Mouse (Mus musculus) midbrain, postnatal 0 days (tissue): ENCODE measurements around the gene Ddt. TPM values are rescaled to one million over a fixed set of nuclear protein-coding genes. Genes with fewer than 3 reads are reported as not detected.

Source experiments
- ATAC-seq: fragments of 200-750 bp; cut with Nextera tagmentation; 2 replicates; pipeline ENCODE4 v1.8.0; 2017; ENCODE audit warnings: moderate number of reproducible peaks, mild to moderate bottlenecking, moderate TSS enrichment, moderate library complexity; ENCODE audit not compliant: low FRiP score
- DNase-seq: peaks from one replicate; pipeline ENCODE4 v3.0.0-alpha.2; 2015; ENCODE audit warnings: low spot score
- H3K27ac ChIP-seq: fragments of 300-500 bp; sonication (generic); 2 replicates; pipeline ENCODE4 v1.5.1; 2014; ENCODE audit warnings: low read depth, mild to moderate bottlenecking, low read length, mixed read lengths
- H3K27me3 ChIP-seq: fragments of 300-500 bp; sonication (generic); 2 replicates; pipeline ENCODE4 v1.6.1; 2014; ENCODE audit warnings: low read length, control low read depth, mixed read lengths; ENCODE audit not compliant: insufficient read depth
- H3K36me3 ChIP-seq: fragments of 300-500 bp; sonication (generic); 2 replicates; pipeline ENCODE4 v1.6.1; 2014; ENCODE audit warnings: low read length, control low read depth, mixed read lengths; ENCODE audit not compliant: insufficient read depth
- H3K4me1 ChIP-seq: fragments of 300-500 bp; sonication (generic); 2 replicates; pipeline ENCODE4 v1.6.1; 2014; ENCODE audit warnings: mild to moderate bottlenecking, control low read depth, antibody characterized with exemption, low read length, mixed read lengths; ENCODE audit not compliant: insufficient read depth
- H3K4me2 ChIP-seq: fragments of 300-500 bp; sonication (generic); 2 replicates; pipeline ENCODE4 v1.6.1; 2014; ENCODE audit warnings: low read depth, mild to moderate bottlenecking, low read length, mixed read lengths; ENCODE audit not compliant: poor library complexity, severe bottlenecking
- H3K4me3 ChIP-seq: fragments of 300-500 bp; sonication (generic); 2 replicates; pipeline ENCODE4 v1.5.1; 2014; ENCODE audit warnings: low read depth, mild to moderate bottlenecking, low read length, moderate library complexity
- H3K9ac ChIP-seq: fragments of 300-500 bp; sonication (generic); replicated peaks from 2 replicates; pipeline ENCODE4 v1.6.1; 2014; ENCODE audit warnings: mild to moderate bottlenecking, low read length, moderate library complexity, mixed read lengths; ENCODE audit not compliant: poor library complexity, severe bottlenecking
- H3K9me3 ChIP-seq: fragments of 300-500 bp; sonication (generic); 2 replicates; pipeline ENCODE4 v1.6.1; 2016; ENCODE audit warnings: low read length, control low read depth
- CTCF ChIP-seq: IDR thresholded peaks from 2 replicates; pipeline ENCODE4 v1.5.1; 2016; ENCODE audit warnings: antibody characterized with exemption, mild to moderate bottlenecking
- WGBS: fragments of 180-500 bp; shearing (Covaris S2); extraction: QIAGEN DNeasy Blood & Tissue Kit; methylation state at CpG from one replicate; pipeline ENCODE4 v1.1.7; 2014; 5-methylcytosine and 5-hydroxymethylcytosine counted together
- polyA plus RNA-seq: library from polyadenylated mRNA; unstranded; fragments of >200 nt; fragmentation: Nextera tagmentation; extraction: Ambion mirVana; gene quantifications from 2 replicates; pipeline ENCODE4 v1.2.1, GENCODE M21; 2015
- total RNA-seq: library from RNA; depleted of rRNA; stranded (reverse); fragments of >200 nt; gene quantifications from 2 replicates; pipeline ENCODE4 v1.2.3, GENCODE M21; 2014

Ddt gene
- total and polyA plus RNA-seq, 2 experiments from 2014 or later = 72.9 to 92.9 TPM

DNA sequence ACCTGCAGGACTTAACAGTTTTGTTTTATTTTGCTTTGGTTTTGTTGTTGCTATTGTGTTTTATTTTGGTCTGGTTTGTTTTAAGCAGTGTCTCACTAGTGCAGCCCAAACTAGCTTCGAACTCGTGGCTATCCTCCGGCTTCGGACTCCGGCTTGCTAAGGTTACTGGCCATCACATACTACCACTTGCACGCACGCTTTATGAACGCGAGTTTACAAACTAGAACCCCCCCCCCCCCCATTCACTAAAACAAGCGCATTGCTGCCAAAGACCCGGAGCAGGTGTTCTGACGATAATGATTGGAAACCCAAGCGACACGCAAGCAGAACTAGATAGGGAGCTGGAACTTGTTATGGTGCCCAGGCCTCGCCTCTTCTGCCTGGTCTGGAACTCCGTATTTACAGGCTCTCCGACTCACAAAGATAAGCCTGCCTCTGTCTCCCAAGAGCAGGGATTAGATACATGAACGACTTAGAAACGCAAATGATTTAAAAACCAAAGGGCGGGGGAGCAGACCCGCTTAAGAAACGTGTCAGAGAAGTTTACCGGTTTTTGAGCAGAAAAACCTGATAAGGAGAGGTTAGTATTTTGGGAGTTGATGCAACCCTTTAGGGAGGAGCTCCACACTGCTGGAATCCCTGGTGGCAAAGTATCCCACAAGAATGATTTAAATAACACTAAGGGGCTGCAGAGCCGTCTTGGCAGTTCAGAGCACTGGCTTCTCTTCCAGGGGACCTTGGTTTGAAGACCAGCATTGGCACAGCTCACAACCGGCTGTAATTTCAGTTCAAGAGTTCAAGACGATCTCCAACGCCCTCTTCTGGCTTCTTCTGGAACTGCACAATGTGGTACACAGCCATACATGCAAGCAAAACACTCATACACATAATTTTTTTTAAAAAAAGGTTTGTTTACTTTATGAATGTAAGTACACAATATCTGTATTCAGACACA is 8.4 kb downstream of the Ddt start:
- peak overlapping the region; percentile 82 for H3K4me3 ChIP-seq

DNA sequence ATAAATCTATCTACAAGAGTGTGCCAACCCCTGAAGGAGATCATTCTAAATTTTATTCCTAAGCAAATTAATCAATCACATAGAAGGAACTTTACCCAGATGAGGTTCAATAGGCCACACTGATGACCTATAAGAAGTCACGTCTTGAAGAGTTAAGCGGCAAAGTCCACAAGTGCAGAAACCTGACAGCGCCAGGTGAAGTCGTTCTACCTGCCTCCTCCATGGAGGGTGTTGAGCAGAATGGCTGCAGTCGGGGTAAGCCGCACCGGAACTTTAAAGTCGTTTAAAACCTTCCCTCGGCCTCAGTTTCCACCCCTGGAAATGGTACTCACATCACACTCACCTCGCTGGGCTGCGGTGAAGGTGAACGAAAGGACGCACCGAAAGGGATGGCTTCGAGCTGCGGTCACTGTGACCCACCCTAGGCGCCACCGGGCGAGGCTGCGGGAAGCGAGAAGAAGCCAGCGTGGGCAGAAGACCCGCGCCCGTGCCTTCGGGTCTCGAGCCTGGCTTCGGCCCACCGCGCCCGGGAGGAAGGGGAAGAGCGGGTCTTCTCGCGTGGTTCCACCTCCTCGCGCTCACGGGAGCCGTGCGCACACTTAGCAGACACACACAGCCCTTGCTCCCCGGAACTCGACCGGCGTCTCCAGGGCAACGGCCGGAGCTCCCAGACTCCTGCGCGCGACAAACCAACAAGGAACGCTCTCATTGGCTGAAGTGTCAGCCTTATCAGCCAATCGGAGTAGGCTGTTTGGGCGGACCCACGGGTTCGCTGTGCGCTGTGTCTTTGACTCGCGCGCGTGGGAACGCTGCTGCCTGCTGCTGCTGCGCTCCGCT is 9.3 kb downstream of the Ddt start, which contains the start of gene Cabin1:
Cabin1 (minus strand) TSS at position 660 of the 837 bp plus-strand sequence.
- no peaks in the 10 kb centered on the region for H3K27me3 ChIP-seq
- peak; percentile 99 for ATAC-seq
- H3K4me1 ChIP-seq = no peaks in the 10 kb centered on the region
- H3K36me3 ChIP-seq = no peaks in the 10 kb centered on the region
- H3K4me2 ChIP-seq = peak within 1 kb of the TSS; percentile 62
- H3K27ac ChIP-seq = peak within 1 kb of the TSS; percentile 88
- peak within 1 kb of the TSS; percentile 82 for H3K4me3 ChIP-seq
- peak within 1 kb of the TSS; percentile 92 for H3K9ac ChIP-seq
- DNase-seq = peak; percentile 99
- WGBS = under 1% methylated on average over 57 of the region's 61 CpGs
- H3K9me3 ChIP-seq = no peaks in the 10 kb centered on the region
- TF ChIP-seq CTCF = no peak

More for the DNA sequence above, 8.4 kb downstream of the Ddt start:
- H3K36me3 ChIP-seq = no peaks in the 10 kb centered on the region
- H3K9me3 ChIP-seq = no peaks in the 10 kb centered on the region
- H3K27me3 ChIP-seq = no peaks in the 10 kb centered on the region
- peak; percentile 83 for TF ChIP-seq CTCF
- peak overlapping the region; percentile 62 for H3K4me2 ChIP-seq
- peak overlapping the region; percentile 88 for H3K27ac ChIP-seq
- WGBS = under 1% methylated on average over 27 of the region's 27 CpGs
- DNase-seq (peak; percentile 86), ATAC-seq (peak; percentile 35)
- no peaks in the 10 kb centered on the region for H3K4me1 ChIP-seq
- H3K9ac ChIP-seq = 0 out of 2 replicates have a peak overlapping the region, but pooled peaks have one; percentile 42

- WGBS = 97% methylated on average over 3 of the region's 3 CpGs
- Histone ChIP-seq H3K27ac (no peak overlapping the region), H3K36me3 (no peaks in the 10 kb centered on the region), H3K9ac (no peak overlapping the region; the same call in 1 of the 2 replicates), H3K4me3 (no peak overlapping the region), H3K9me3 (no peaks in the 10 kb centered on the region), H3K4me2 (peak overlapping the region; percentile 62; the same call in 1 of the 2 replicates), H3K4me1 (no peaks in the 10 kb centered on the region), H3K27me3 (no peaks in the 10 kb centered on the region)
- ATAC-seq = no peak
- DNase-seq = no peak
- no peak for TF ChIP-seq CTCF
Measured at GRCm38 (mm10) chr10:75762413-75762812, 10.8 kb downstream of the Ddt start.

- 100% methylated on average over 3 of the region's 3 CpGs for WGBS
- Histone ChIP-seq H3K4me1 (no peaks in the 10 kb centered on the region), H3K4me2 (no peak overlapping the region), H3K27me3 (no peaks in the 10 kb centered on the region), H3K9ac (no peak overlapping the region), H3K36me3 (0 out of 2 replicates have a peak, but pooled peaks cover under 1% of the 10 kb centered on the region), H3K4me3 (no peak overlapping the region), H3K9me3 (no peaks in the 10 kb centered on the region), H3K27ac (no peak overlapping the region)
- ATAC-seq (no peak), DNase-seq (no peak)
- TF ChIP-seq CTCF = no peak; the same call in 1 of the 2 replicates
Measured at GRCm38 (mm10) chr10:75760311-75760710, 12.9 kb downstream of the Ddt start.

DNA sequence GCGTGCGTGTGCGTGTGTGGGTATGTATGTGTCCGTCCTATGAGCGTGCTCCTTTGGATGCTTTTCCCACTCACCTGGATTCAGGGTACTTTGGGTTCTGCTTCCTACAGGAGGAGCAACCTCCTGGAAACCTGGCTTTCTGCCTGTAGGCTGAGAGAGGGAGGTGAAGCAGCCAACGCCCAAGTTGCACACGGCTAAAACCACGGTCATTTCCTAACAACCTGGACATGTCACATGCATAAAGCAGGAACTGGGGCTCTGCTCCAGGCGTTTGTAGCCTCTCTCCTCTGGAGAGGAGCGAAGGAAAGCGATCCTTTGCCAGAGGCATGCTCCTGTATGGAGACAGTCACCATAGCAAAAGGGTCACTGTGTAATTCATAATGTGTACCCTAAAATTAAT is 16.5 kb downstream of the Ddt start:
- H3K4me2 ChIP-seq = no peak overlapping the region
- no peaks in the 10 kb centered on the region for H3K27me3 ChIP-seq
- H3K4me3 ChIP-seq = no peak overlapping the region
- no peak overlapping the region for H3K9ac ChIP-seq
- 96% methylated on average over 11 of the region's 11 CpGs for WGBS
- TF ChIP-seq CTCF = no peak
- H3K9me3 ChIP-seq = no peaks in the 10 kb centered on the region
- peaks cover 32% of the 10 kb centered on the region for H3K36me3 ChIP-seq
- DNase-seq = no peak
- no peaks in the 10 kb centered on the region for H3K4me1 ChIP-seq
- ATAC-seq = no peak
- H3K27ac ChIP-seq = no peak overlapping the region
